Mouse (Mus musculus): ENCODE data around the gene Slc25a12. TPM values are rescaled to one million over a fixed set of nuclear protein-coding genes. Genes with fewer than 3 reads are reported as not detected.

Slc25a12 gene
- total and polyA plus RNA-seq, 2 experiments from 2014 or later, result 120 to 142 TPM

DNA sequence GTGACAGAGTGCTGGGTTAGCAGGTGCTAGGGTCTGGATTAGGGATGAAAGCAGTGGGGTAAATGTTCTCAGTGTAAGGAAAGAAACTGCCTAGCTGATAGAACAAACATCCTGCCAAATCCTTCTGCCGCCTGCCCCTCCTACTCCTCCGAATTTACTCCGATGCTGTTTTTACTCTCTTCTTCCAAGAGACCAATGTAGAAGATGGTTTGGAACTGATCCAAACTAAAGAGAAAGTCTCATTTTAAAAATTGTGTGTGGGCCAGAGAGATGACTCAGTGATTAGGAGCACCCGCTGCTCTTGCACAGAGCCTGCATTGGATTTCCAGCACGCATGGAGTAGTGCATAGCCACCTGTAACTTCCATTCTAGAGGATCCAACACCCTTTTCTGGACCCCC, 4.2 kb upstream of the Slc25a12 start:
- H3K9ac ChIP-seq (replicated peaks; ENCODE audit: low read length, poor library complexity, severe bottlenecking), result no peak overlapping the region
- no peak overlapping the region for H3K27ac ChIP-seq (ENCODE audit: low read depth, low read length)
- no peaks in the 10 kb centered on the region for H3K9me3 ChIP-seq (ENCODE audit: low read length)
- ATAC-seq (ENCODE audit: low FRiP score) (no peak), DNase-seq (ENCODE audit: low spot score) (no peak)
- no peak overlapping the region for H3K4me3 ChIP-seq (ENCODE audit: low read depth, low read length)
- H3K4me2 ChIP-seq (ENCODE audit: low read depth, low read length, poor library complexity, severe bottlenecking), result no peak overlapping the region
- TF ChIP-seq CTCF (IDR thresholded peaks at IDR 0.05), result no peak
- H3K4me1 ChIP-seq (ENCODE audit: insufficient read depth, low read length), result no peaks in the 10 kb centered on the region; the same call in 1 of the 2 replicates
- no peaks in the 10 kb centered on the region for H3K27me3 ChIP-seq (ENCODE audit: insufficient read depth, low read length)
- 71% methylated on average over 5 of the region's 5 CpGs for WGBS
- H3K36me3 ChIP-seq (ENCODE audit: insufficient read depth, low read length), result no peaks in the 10 kb centered on the region

DNA sequence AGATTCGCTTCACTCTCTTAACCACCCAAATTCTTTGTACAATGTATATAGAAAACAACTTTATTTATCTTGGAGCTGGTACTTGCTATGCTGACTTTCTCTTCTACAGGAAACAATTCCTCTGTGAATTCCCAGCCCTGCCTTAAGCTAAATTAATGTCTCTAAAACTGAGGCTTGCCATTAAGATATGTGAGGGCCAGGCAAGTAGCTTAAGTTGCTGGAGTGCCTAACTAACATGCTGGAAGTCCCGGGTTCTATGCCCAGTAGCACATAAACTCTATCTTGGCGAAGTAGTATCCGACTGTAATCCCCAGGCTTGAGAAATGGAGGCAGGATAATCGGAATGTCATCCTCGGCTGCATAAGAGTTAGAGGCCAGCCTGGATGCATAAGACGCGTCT, 537 bp upstream of the Slc25a12 start:
- no peak for DNase-seq (ENCODE audit: low spot score)
- Histone ChIP-seq H3K9me3 (ENCODE audit: low read length) (no peaks in the 10 kb centered on the region), H3K27ac (ENCODE audit: low read depth, low read length) (no peak overlapping the region), H3K4me1 (ENCODE audit: insufficient read depth, low read length) (peaks cover 7% of the 10 kb centered on the region), H3K27me3 (ENCODE audit: insufficient read depth, low read length) (no peaks in the 10 kb centered on the region), H3K4me3 (ENCODE audit: low read depth, low read length) (peak overlapping the region; percentile 92), H3K4me2 (ENCODE audit: low read depth, low read length, poor library complexity, severe bottlenecking) (peak overlapping the region; percentile 65), H3K9ac (replicated peaks; ENCODE audit: low read length, poor library complexity, severe bottlenecking) (no peak overlapping the region), H3K36me3 (ENCODE audit: insufficient read depth, low read length) (no peaks in the 10 kb centered on the region)
- WGBS, result 22% methylated on average over 8 of the region's 8 CpGs
- no peak for ATAC-seq (ENCODE audit: low FRiP score)
- no peak for TF ChIP-seq CTCF (IDR thresholded peaks at IDR 0.05)

DNA sequence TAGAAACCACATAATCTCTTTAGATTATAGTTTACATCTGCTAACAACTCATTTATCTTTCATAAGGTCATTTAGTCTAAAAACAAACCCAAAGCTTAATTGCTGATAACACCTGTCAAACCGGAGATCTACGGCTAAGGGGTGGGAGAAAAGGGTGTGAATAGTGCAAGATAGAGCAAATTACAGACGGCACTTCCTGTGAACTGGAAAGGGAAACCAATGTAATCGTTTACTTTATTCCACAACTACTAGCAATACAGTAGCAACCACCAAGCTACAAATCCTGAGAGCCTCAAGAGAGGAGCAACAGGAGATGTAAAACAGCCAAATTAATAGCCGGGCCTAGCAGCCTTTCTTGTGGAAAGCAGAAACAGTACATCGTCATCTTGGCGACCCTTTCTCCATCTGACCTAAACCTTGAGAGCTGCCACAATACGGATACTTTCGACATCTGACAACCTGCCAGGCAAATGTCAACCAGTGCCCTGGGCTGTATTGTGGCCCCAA, 878 bp downstream of the Slc25a12 start:
- peak overlapping the region; percentile 87 for H3K27ac ChIP-seq (ENCODE audit: low read depth, low read length)
- ATAC-seq (ENCODE audit: low FRiP score) (no peak), DNase-seq (ENCODE audit: low spot score) (peak; percentile 14)
- 21% methylated on average over 9 of the region's 9 CpGs for WGBS
- H3K9me3 ChIP-seq (ENCODE audit: low read length), result no peaks in the 10 kb centered on the region
- H3K4me3 ChIP-seq (ENCODE audit: low read depth, low read length), result peak overlapping the region; percentile 92
- peak overlapping the region; percentile 65 for H3K4me2 ChIP-seq (ENCODE audit: low read depth, low read length, poor library complexity, severe bottlenecking)
- H3K27me3 ChIP-seq (ENCODE audit: insufficient read depth, low read length), result no peaks in the 10 kb centered on the region
- no peaks in the 10 kb centered on the region for H3K36me3 ChIP-seq (ENCODE audit: insufficient read depth, low read length)
- no peak for TF ChIP-seq CTCF (IDR thresholded peaks at IDR 0.05)
- H3K4me1 ChIP-seq (ENCODE audit: insufficient read depth, low read length), result peaks cover 7% of the 10 kb centered on the region
- H3K9ac ChIP-seq (replicated peaks; ENCODE audit: low read length, poor library complexity, severe bottlenecking), result peak overlapping the region; percentile 91

DNA sequence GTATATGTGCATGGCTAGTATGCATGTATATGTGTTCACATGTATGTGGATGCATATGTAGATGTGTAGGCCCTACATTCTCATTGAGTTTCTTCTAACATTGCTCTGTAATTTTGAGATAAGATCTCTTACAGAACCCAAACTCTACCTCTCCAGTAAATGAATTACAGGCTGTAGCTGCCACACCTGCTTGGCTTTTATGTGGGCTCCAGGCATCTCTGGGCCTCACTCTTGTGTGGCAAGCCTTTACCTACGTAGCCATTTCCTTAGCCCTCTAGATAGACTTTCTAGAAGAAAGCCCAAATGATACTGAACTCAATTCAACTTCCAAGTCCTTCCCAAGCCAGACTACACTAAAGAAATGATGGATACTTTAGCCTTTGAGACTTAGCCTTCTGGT, 7.4 kb downstream of the Slc25a12 start:
- TF ChIP-seq CTCF (IDR thresholded peaks at IDR 0.05), result no peak

DNA sequence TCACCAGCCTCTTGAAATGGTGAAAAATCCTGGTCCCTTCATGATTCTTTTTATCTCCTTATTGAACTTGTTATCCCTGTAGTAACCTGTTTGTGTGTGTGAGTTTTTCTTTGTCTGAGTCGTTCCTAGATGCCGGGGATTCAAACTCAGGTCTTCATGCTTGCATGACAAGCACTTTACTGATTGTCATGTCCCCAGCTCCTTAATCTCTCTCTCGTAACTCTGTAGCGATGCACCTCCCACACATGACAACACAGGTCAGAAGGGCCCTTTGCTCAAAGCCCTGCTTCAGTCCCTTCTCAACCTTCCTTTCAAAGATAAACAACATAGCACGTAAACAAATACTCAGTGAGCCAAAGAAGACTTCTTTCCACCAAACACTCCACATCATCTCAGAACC, 9.2 kb downstream of the Slc25a12 start:
- no peaks in the 10 kb centered on the region for H3K27me3 ChIP-seq (ENCODE audit: insufficient read depth, low read length)
- no peak overlapping the region for H3K9ac ChIP-seq (replicated peaks; ENCODE audit: low read length, poor library complexity, severe bottlenecking)
- no peaks in the 10 kb centered on the region for H3K4me1 ChIP-seq (ENCODE audit: insufficient read depth, low read length)
- no peak for TF ChIP-seq CTCF (IDR thresholded peaks at IDR 0.05)
- WGBS, result 96% methylated on average over 5 of the region's 5 CpGs
- H3K27ac ChIP-seq (ENCODE audit: low read depth, low read length), result no peak overlapping the region
- no peak overlapping the region for H3K4me3 ChIP-seq (ENCODE audit: low read depth, low read length)
- DNase-seq (ENCODE audit: low spot score), result no peak
- ATAC-seq (ENCODE audit: low FRiP score), result no peak
- no peaks in the 10 kb centered on the region for H3K9me3 ChIP-seq (ENCODE audit: low read length)
- H3K36me3 ChIP-seq (ENCODE audit: insufficient read depth, low read length), result 0 out of 2 replicates have a peak, but pooled peaks cover 6% of the 10 kb centered on the region
- H3K4me2 ChIP-seq (ENCODE audit: low read depth, low read length, poor library complexity, severe bottlenecking), result no peak overlapping the region

More for the DNA sequence above, 7.4 kb downstream of the Slc25a12 start:
- no peaks in the 10 kb centered on the region for H3K9me3 ChIP-seq (ENCODE audit: low read length)
- no peak overlapping the region for H3K4me3 ChIP-seq (ENCODE audit: low read depth, low read length)
- no peak overlapping the region for H3K27ac ChIP-seq (ENCODE audit: low read depth, low read length)
- no peak for ATAC-seq (ENCODE audit: low FRiP score)
- H3K36me3 ChIP-seq (ENCODE audit: insufficient read depth, low read length), result 0 out of 2 replicates have a peak, but pooled peaks cover 6% of the 10 kb centered on the region
- no peaks in the 10 kb centered on the region for H3K27me3 ChIP-seq (ENCODE audit: insufficient read depth, low read length)
- H3K4me2 ChIP-seq (ENCODE audit: low read depth, low read length, poor library complexity, severe bottlenecking), result no peak overlapping the region
- WGBS, result 79% methylated on average over 1 of the region's 1 CpGs
- peaks cover 7% of the 10 kb centered on the region; the same call in 1 of the 2 replicates for H3K4me1 ChIP-seq (ENCODE audit: insufficient read depth, low read length)
- no peak for DNase-seq (ENCODE audit: low spot score)
- no peak overlapping the region for H3K9ac ChIP-seq (replicated peaks; ENCODE audit: low read length, poor library complexity, severe bottlenecking)

DNA sequence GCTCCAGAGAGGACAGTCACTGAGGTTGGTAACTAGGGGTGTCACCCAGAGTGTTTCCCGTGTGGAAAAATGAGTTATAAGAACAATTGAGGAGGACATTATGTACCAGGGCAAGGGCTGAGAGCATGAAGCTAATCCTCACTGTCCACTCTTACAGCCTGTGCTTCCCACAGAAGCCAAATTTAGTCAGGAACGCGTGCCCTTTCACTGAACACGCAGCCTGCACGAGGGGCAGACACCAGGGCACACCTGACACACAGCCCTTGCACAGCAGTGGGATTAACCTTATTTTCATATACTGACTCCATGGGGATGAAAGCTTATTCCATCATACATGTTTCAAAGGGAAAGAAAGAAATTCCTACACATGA, 13.5 kb downstream of the Slc25a12 start:
- TF ChIP-seq CTCF (IDR thresholded peaks at IDR 0.05), result no peak
- H3K27ac ChIP-seq (ENCODE audit: low read depth, low read length), result no peak overlapping the region
- H3K9me3 ChIP-seq (ENCODE audit: low read length), result no peaks in the 10 kb centered on the region
- H3K4me3 ChIP-seq (ENCODE audit: low read depth, low read length), result no peak overlapping the region
- no peak overlapping the region for H3K9ac ChIP-seq (replicated peaks; ENCODE audit: low read length, poor library complexity, severe bottlenecking)
- ATAC-seq (ENCODE audit: low FRiP score), result no peak
- no peak overlapping the region for H3K4me2 ChIP-seq (ENCODE audit: low read depth, low read length, poor library complexity, severe bottlenecking)
- 65% methylated on average over 5 of the region's 5 CpGs for WGBS
- H3K36me3 ChIP-seq (ENCODE audit: insufficient read depth, low read length), result no peaks in the 10 kb centered on the region
- H3K27me3 ChIP-seq (ENCODE audit: insufficient read depth, low read length), result no peaks in the 10 kb centered on the region
- no peaks in the 10 kb centered on the region for H3K4me1 ChIP-seq (ENCODE audit: insufficient read depth, low read length)
- DNase-seq (ENCODE audit: low spot score), result no peak
